Mouse (Mus musculus): Measurements from ENCODE around the gene Bckdk. TPM values are rescaled to one million over a fixed set of nuclear protein-coding genes. Genes with fewer than 3 reads are reported as not detected.

Gene Bckdk
- polyA plus RNA-seq, 1 experiment from 2014 or later: 96.8 TPM

DNA sequence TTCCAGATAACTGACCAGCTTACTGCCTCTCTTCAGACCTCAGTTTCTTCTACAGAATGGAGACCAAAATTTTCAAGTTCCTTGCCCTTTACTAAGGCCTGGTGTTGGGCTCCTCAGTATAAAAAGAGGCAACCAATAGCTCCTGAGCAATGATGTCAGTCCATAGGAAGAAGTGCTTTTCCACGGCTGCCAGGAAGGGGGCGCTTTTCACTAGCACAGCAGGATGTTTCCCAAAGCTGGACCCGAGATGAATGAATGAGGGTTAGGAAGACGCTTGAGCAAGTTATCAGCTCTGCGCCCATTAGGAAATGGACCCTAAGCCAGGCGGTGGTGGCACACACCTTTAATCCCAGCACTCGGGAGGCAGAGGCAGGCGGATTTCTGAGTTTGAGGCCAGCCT is 17.6 kb downstream of the Bckdk start:
- Histone ChIP-seq H3K36me3 (peaks cover 82% of the 10 kb centered on the region), H3K9me3 (no peaks in the 10 kb centered on the region), H3K4me3 (no peak overlapping the region), H3K4me2 (no peak overlapping the region), H3K27me3 (no peaks in the 10 kb centered on the region), H3K27ac (no peak overlapping the region), H3K9ac (no peak overlapping the region), H3K4me1 (peaks cover 6% of the 10 kb centered on the region; the same call in 1 of the 2 replicates)
- WGBS: 70% methylated on average over 8 of the region's 8 CpGs
- no peak for ATAC-seq (ENCODE audit: insufficient number of reproducible peaks, insufficient read depth, low FRiP score, low TSS enrichment, low read depth)

- H3K9me3 ChIP-seq: no peaks in the 10 kb centered on the region
- no peak overlapping the region for H3K4me3 ChIP-seq
- peaks cover 6% of the 10 kb centered on the region; the same call in 1 of the 2 replicates for H3K4me1 ChIP-seq
- ATAC-seq (ENCODE audit: insufficient number of reproducible peaks, insufficient read depth, low FRiP score, low TSS enrichment, low read depth): no peak
- H3K36me3 ChIP-seq: peaks cover 79% of the 10 kb centered on the region
- no peak overlapping the region for H3K9ac ChIP-seq
- 82% methylated on average over 6 of the region's 6 CpGs for WGBS
- peaks cover 1% of the 10 kb centered on the region; the same call in 1 of the 2 replicates for H3K27me3 ChIP-seq
- H3K27ac ChIP-seq: no peak overlapping the region
- no peak overlapping the region for H3K4me2 ChIP-seq
Observed at GRCm38 (mm10) chr7:127922451-127923275, 18.8 kb downstream of the Bckdk start.

- H3K9me3 ChIP-seq: no peaks in the 10 kb centered on the region
- no peak for ATAC-seq (ENCODE audit: insufficient number of reproducible peaks, insufficient read depth, low FRiP score, low TSS enrichment, low read depth)
- no peak overlapping the region for H3K4me3 ChIP-seq
- peaks cover 6% of the 10 kb centered on the region; the same call in 1 of the 2 replicates for H3K4me1 ChIP-seq
- no peak overlapping the region for H3K4me2 ChIP-seq
- no peak overlapping the region for H3K9ac ChIP-seq
- WGBS: 75% methylated on average over 5 of the region's 5 CpGs
- peaks cover 11% of the 10 kb centered on the region for H3K27me3 ChIP-seq
- H3K36me3 ChIP-seq: peaks cover 69% of the 10 kb centered on the region
- H3K27ac ChIP-seq: no peak overlapping the region
Observed at GRCm38 (mm10) chr7:127923714-127924113, 19.8 kb downstream of the Bckdk start.

DNA sequence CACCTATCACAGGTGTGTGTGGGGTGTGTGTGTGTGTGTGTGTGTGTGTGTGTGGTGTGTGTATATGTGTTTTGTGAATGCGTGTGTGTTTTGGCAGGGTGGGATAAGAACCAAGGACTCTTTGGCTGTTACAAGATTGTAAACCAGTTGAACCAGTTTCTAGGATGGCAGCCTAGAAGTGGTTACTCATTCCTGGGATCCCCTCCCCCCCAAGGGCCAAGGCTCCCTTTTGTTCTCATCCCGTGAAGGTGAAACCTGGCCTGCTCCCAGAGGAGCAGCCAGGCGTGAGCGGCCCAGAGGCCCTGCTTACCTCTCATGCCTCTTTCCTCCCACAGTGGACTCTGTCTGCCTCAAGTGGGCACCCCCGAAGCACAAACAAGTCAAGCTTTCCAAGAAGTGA is 21.4 kb downstream of the Bckdk start:
- peaks cover 64% of the 10 kb centered on the region for H3K36me3 ChIP-seq
- peaks cover 16% of the 10 kb centered on the region for H3K4me1 ChIP-seq
- H3K27ac ChIP-seq: peak overlapping the region; percentile 68
- no peak for ATAC-seq (ENCODE audit: insufficient number of reproducible peaks, insufficient read depth, low FRiP score, low TSS enrichment, low read depth)
- peaks cover 27% of the 10 kb centered on the region for H3K27me3 ChIP-seq
- 52% methylated on average over 5 of the region's 5 CpGs for WGBS
- H3K4me2 ChIP-seq: no peak overlapping the region
- H3K9ac ChIP-seq: no peak overlapping the region
- no peak overlapping the region for H3K4me3 ChIP-seq
- H3K9me3 ChIP-seq: no peaks in the 10 kb centered on the region

- Histone ChIP-seq H3K27ac (peak overlapping the region; percentile 68), H3K9me3 (no peaks in the 10 kb centered on the region), H3K9ac (no peak overlapping the region), H3K36me3 (peaks cover 56% of the 10 kb centered on the region), H3K27me3 (peaks cover 32% of the 10 kb centered on the region), H3K4me1 (peaks cover 16% of the 10 kb centered on the region), H3K4me3 (no peak overlapping the region), H3K4me2 (no peak overlapping the region)
- WGBS: 84% methylated on average over 8 of the region's 8 CpGs
- no peak for ATAC-seq (ENCODE audit: insufficient number of reproducible peaks, insufficient read depth, low FRiP score, low TSS enrichment, low read depth)
Observed at GRCm38 (mm10) chr7:127926066-127926465, 22.2 kb downstream of the Bckdk start.

DNA sequence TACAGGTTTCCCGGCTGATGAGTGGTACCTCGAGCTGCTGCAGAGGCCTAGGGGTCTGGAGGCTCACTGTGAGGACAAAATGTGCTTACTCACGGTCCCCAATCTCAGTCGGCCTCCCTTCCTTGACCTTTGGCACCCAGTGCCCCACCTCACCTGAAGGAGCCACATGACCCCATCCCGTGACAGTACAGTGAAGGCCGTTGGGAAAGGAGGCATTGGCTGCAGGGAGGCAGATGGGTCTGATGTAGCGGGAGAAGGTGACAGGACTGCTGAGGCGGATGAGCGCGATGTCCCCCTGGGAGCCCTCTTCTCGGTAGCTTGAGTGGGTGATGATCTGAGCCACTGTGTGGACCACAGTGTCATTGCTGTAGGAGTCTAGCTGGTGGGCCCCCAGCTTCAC is 23.0 kb downstream of the Bckdk start:
- no peak for ATAC-seq (ENCODE audit: insufficient number of reproducible peaks, insufficient read depth, low FRiP score, low TSS enrichment, low read depth)
- Histone ChIP-seq H3K27ac (no peak overlapping the region), H3K9ac (no peak overlapping the region), H3K27me3 (peaks cover 32% of the 10 kb centered on the region), H3K4me2 (no peak overlapping the region), H3K36me3 (peaks cover 52% of the 10 kb centered on the region), H3K4me1 (peaks cover 23% of the 10 kb centered on the region), H3K4me3 (no peak overlapping the region), H3K9me3 (no peaks in the 10 kb centered on the region)
- 83% methylated on average over 11 of the region's 11 CpGs for WGBS

DNA sequence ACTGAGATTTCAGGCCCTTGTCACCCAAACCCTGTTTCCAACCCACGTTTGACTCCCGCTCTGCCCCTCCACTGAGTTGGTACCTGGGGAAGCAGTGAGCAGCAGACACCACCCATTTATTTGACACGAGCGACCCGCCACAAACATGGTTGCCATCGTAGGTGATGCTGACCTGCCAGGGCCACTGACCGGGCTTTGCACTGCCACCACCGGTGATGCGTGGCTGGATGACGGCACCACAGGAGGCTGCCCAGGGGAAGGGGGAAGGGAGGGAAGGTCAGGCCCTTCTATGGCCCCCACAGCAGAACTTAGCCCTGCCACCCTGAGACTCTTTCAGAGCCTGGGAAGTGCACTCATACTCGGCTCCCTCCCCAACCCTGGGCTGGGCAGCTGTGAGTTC is 23.8 kb downstream of the Bckdk start:
- Histone ChIP-seq H3K4me2 (peak overlapping the region; percentile 60; the same call in 1 of the 2 replicates), H3K36me3 (peaks cover 43% of the 10 kb centered on the region), H3K4me1 (peaks cover 28% of the 10 kb centered on the region), H3K27me3 (peaks cover 32% of the 10 kb centered on the region), H3K27ac (no peak overlapping the region), H3K9me3 (no peaks in the 10 kb centered on the region), H3K4me3 (no peak overlapping the region), H3K9ac (no peak overlapping the region)
- ATAC-seq (ENCODE audit: insufficient number of reproducible peaks, insufficient read depth, low FRiP score, low TSS enrichment, low read depth): no peak
- 82% methylated on average over 11 of the region's 11 CpGs for WGBS

- 53% methylated on average over 5 of the region's 5 CpGs for WGBS
- H3K4me1 ChIP-seq: peaks cover 28% of the 10 kb centered on the region
- no peak overlapping the region for H3K27ac ChIP-seq
- no peak for ATAC-seq (ENCODE audit: insufficient number of reproducible peaks, insufficient read depth, low FRiP score, low TSS enrichment, low read depth)
- peak overlapping the region; percentile 60 for H3K4me2 ChIP-seq
- peaks cover 35% of the 10 kb centered on the region for H3K36me3 ChIP-seq
- H3K4me3 ChIP-seq: peak overlapping the region; percentile 43
- peaks cover 32% of the 10 kb centered on the region for H3K27me3 ChIP-seq
- H3K9me3 ChIP-seq: no peaks in the 10 kb centered on the region
- peak overlapping the region; percentile 70; the same call in 1 of the 2 replicates for H3K9ac ChIP-seq
Observed at GRCm38 (mm10) chr7:127928596-127928995, 24.7 kb downstream of the Bckdk start.

DNA sequence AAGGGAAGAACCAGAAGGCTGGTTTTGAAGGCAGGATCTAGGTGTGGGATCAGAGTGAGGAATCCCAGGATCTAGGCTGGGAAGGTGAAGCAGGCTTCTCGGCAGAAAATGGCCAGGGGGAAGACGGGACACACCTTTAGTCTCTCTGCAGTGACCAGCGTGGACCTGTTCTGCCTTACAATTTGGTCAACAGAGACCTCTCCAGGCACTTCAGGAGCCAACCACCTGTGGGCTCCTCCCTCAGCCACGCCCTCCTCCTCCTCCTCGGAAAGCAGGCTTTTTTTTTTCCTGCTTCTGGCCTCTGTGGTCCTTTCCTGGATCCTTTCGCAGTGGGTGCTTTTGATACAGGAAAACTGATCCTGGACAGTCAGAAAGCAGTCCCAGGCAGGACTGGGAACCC is 26.0 kb downstream of the Bckdk start, which contains the start of gene Prss8:
Gene Prss8 (minus strand): TSS at position 182 of the 400 bp plus-strand sequence.
- Histone ChIP-seq H3K27me3 (peaks cover 32% of the 10 kb centered on the region), H3K9me3 (no peaks in the 10 kb centered on the region), H3K4me2 (peak within 1 kb of the TSS; percentile 60), H3K27ac (peak within 1 kb of the TSS; percentile 22; the same call in 1 of the 2 replicates), H3K36me3 (peaks cover 22% of the 10 kb centered on the region), H3K4me1 (peaks cover 35% of the 10 kb centered on the region), H3K4me3 (peak within 1 kb of the TSS; percentile 43), H3K9ac (peak within 1 kb of the TSS; percentile 70)
- WGBS: 6% methylated on average over 6 of the region's 6 CpGs
- no peak for ATAC-seq (ENCODE audit: insufficient number of reproducible peaks, insufficient read depth, low FRiP score, low TSS enrichment, low read depth)

GRCm38 (mm10) chr7:127930636-127931035 is 26.8 kb downstream of the Bckdk start:
- WGBS: 70% methylated on average over 5 of the region's 5 CpGs

DNA sequence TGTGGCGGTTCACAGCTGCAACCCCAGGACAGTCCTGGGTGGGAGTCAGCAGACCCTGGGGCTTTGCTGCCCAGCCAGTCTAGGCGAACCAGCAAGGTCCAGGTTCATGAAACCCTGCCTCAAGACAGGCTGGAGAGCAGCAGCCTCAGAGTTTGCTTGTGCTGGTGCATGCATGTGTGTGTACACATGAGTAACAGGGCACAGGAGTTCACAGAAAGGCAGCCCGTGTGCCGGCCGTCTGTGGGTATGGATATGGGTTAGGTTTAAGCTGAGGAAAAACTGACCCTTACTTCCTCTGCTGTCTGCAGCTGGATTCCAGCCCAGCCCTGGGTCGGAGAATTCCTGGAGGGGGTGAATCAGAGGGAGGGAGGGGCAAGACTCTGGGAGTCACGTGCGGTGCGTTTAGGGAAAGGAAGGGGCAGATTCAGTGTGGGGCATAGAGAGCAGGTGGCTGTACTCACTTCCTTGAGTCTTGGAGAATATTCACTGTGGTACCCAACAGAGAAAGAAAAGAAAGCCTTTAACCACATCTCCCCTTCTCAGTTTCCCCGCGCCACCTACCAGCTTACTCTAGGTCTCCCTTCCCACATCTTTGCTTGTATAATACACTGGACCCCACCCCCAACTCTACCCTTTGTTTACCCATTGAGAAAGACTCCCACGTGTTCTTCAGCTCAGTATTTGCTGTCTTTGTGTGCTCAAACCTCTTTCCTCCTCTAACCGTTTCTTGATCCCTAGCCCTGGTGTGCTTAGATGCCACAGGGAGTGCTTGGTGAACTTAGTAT is 27.7 kb downstream of the Bckdk start:
- Histone ChIP-seq H3K36me3 (peaks cover 5% of the 10 kb centered on the region), H3K4me3 (no peak overlapping the region), H3K9ac (0 out of 2 replicates have a peak overlapping the region, but pooled peaks have one; percentile 27), H3K27me3 (peaks cover 35% of the 10 kb centered on the region), H3K9me3 (no peaks in the 10 kb centered on the region), H3K4me1 (peaks cover 38% of the 10 kb centered on the region), H3K27ac (peak overlapping the region; percentile 39), H3K4me2 (0 out of 2 replicates have a peak overlapping the region, but pooled peaks have one; percentile 7)
- ATAC-seq (ENCODE audit: insufficient number of reproducible peaks, insufficient read depth, low FRiP score, low TSS enrichment, low read depth): no peak
- WGBS: 26% methylated on average over 13 of the region's 13 CpGs

More at GRCm38 (mm10) chr7:127930636-127931035, 26.8 kb downstream of the Bckdk start:
- peaks cover 30% of the 10 kb centered on the region for H3K4me1 ChIP-seq
- peaks cover 14% of the 10 kb centered on the region for H3K36me3 ChIP-seq
- no peak overlapping the region for H3K4me2 ChIP-seq
- H3K9me3 ChIP-seq: no peaks in the 10 kb centered on the region
- no peak overlapping the region for H3K27ac ChIP-seq
- H3K9ac ChIP-seq: no peak overlapping the region
- peaks cover 32% of the 10 kb centered on the region for H3K27me3 ChIP-seq
- no peak overlapping the region for H3K4me3 ChIP-seq
- ATAC-seq (ENCODE audit: insufficient number of reproducible peaks, insufficient read depth, low FRiP score, low TSS enrichment, low read depth): no peak

Data from embryonic facial prominence, embryonic 13.5 days (tissue).